Mouse (Mus musculus) heart, adult 8-10 months (tissue): ENCODE results near the gene Cyth2. TPM values are rescaled to one million over a fixed set of nuclear protein-coding genes. Genes with fewer than 3 reads are reported as not detected.

ENCODE experiments used
- DNase-seq: peaks from one replicate; pipeline ENCODE4 v3.0.0; 2022; ENCODE audit warnings: low spot score
- total RNA-seq, 4 experiments: library from RNA; stranded (reverse); gene quantifications; 2 replicates each; pipeline ENCODE4 v1.2.4; 2022

Cyth2 gene
- total RNA-seq, 4 experiments from 2014 or later: 54.0 to 65.5 (median 62.1) TPM

GRCm38 (mm10) chr7:45786136-45786578, 28.2 kb downstream of the Cyth2 start:
- DNase-seq: no peak

GRCm38 (mm10) chr7:45785388-45786135, 28.8 kb downstream of the Cyth2 start:
- no peak for DNase-seq

GRCm38 (mm10) chr7:45784524-45785372, 29.6 kb downstream of the Cyth2 start, which contains the start of gene Sult2b1:
Gene Sult2b1, minus strand, starts transcription at chr7:45784669.
- no peak for DNase-seq

- DNase-seq: no peak
These were observed 30.8 kb downstream of the Cyth2 start, which contains the start of gene Lmtk3 for GRCm38 (mm10) chr7:45783511-45784091. Gene Lmtk3, plus strand, starts transcription at chr7:45783738.

- DNase-seq: no peak
These were observed 32.1 kb downstream of the Cyth2 start for GRCm38 (mm10) chr7:45782271-45782670.

- no peak for DNase-seq
These were observed 35.2 kb downstream of the Cyth2 start for GRCm38 (mm10) chr7:45779081-45779641.

GRCm38 (mm10) chr7:45775237-45775636, 39.1 kb downstream of the Cyth2 start:
- no peak for DNase-seq

- DNase-seq: no peak
These were observed 43.3 kb downstream of the Cyth2 start for GRCm38 (mm10) chr7:45771101-45771500.

- DNase-seq: no peak
These were observed 43.8 kb downstream of the Cyth2 start for GRCm38 (mm10) chr7:45770427-45771082.

- no peak for DNase-seq
These were observed 46.9 kb downstream of the Cyth2 start for GRCm38 (mm10) chr7:45767500-45767899.

- no peak for DNase-seq
These were observed 47.6 kb downstream of the Cyth2 start for GRCm38 (mm10) chr7:45766764-45767163.

- DNase-seq: no peak
These were observed 48.4 kb downstream of the Cyth2 start for GRCm38 (mm10) chr7:45765995-45766394.

GRCm38 (mm10) chr7:45760151-45760550, 54.2 kb downstream of the Cyth2 start:
- no peak for DNase-seq

GRCm38 (mm10) chr7:45759400-45759799, 55.0 kb downstream of the Cyth2 start:
- DNase-seq: no peak

Other genes starting within 250 kb of the Cyth2 start
- 100 to 1,000 TPM; 295 to 316 (median 308) TPM for gene Bcat2, start 244.4 kb downstream of the Cyth2 start, total RNA-seq
- not detected for gene Fgf21, start 199.1 kb downstream of the Cyth2 start, total RNA-seq
- gene Fut1, start 197.3 kb downstream of the Cyth2 start, total RNA-seq: not detected
- gene Izumo1, start 192.8 kb downstream of the Cyth2 start, total RNA-seq: under 1 TPM; 0.20 to 0.53 (median 0.35) TPM
- 10 to 100 TPM; 17.8 to 27.2 (median 26.2) TPM for gene Rasip1, start 187.1 kb downstream of the Cyth2 start, total RNA-seq
- gene Mamstr, start 174.6 kb downstream of the Cyth2 start, total RNA-seq: 1 to 10 TPM; 2.0 to 5.9 (median 5.1) TPM
- gene Fut2, start 148.2 kb downstream of the Cyth2 start, total RNA-seq: 1 to 10 TPM in 1 of 4 experiments, under 1 TPM in 3; 0.19 to 1.5 (median 0.58) TPM
- under 1 TPM in 2 of 4 experiments, not detected in 2; 0.22 to 0.25 TPM for gene Ntn5, start 130.6 kb downstream of the Cyth2 start, total RNA-seq
- under 1 TPM in 3 of 4 experiments, not detected in 1; 0.16 to 0.25 (median 0.23) TPM for gene Sec1, start 120.2 kb downstream of the Cyth2 start, total RNA-seq
- gene Car11, start 114.7 kb downstream of the Cyth2 start, total RNA-seq: 1 to 10 TPM; 5.5 to 8.7 (median 8.1) TPM
- gene Dbp, start 109.5 kb downstream of the Cyth2 start, total RNA-seq: 100 to 1,000 TPM in 3 of 4 experiments, 10 to 100 TPM in 1; 72.2 to 183 (median 152) TPM
- gene Rpl18, start 99.1 kb downstream of the Cyth2 start, total RNA-seq: 100 to 1,000 TPM; 552 to 697 (median 598) TPM
- 10 to 100 TPM; 15.3 to 19.3 (median 18.4) TPM for gene Sphk2, start 96.6 kb downstream of the Cyth2 start, total RNA-seq
- under 1 TPM; 0.19 to 0.55 (median 0.44) TPM for gene Fam83e, start 93.4 kb downstream of the Cyth2 start, total RNA-seq
- not detected for gene Spaca4, start 88.8 kb downstream of the Cyth2 start, total RNA-seq
- under 1 TPM in 1 of 4 experiments, not detected in 3; 0.22 TPM for gene Lmtk3, start 30.8 kb downstream of the Cyth2 start, total RNA-seq
- gene Sult2b1, start 29.9 kb downstream of the Cyth2 start, total RNA-seq: not detected
- gene Kcnj14, start 10.2 kb upstream of the Cyth2 start, total RNA-seq: 1 to 10 TPM in 3 of 4 experiments, under 1 TPM in 1; 0.87 to 6.1 (median 3.1) TPM
- 10 to 100 TPM; 10.2 to 16.0 (median 13.6) TPM for gene Grwd1, start 16.4 kb upstream of the Cyth2 start, total RNA-seq
- 100 to 1,000 TPM; 115 to 134 (median 127) TPM for gene Kdelr1, start 58.2 kb upstream of the Cyth2 start, total RNA-seq
- gene Grin2d, start 63.8 kb upstream of the Cyth2 start, total RNA-seq: 1 to 10 TPM; 1.1 to 2.2 (median 1.3) TPM
- gene Syngr4, start 82.1 kb upstream of the Cyth2 start, total RNA-seq: not detected
- gene Tmem143, start 82.4 kb upstream of the Cyth2 start, total RNA-seq: 100 to 1,000 TPM; 115 to 143 (median 126) TPM
- 10 to 100 TPM; 17.3 to 24.6 (median 22.3) TPM for gene Emp3, start 106.8 kb upstream of the Cyth2 start, total RNA-seq
- gene Ccdc114, start 109.5 kb upstream of the Cyth2 start, total RNA-seq: 1 to 10 TPM in 3 of 4 experiments, under 1 TPM in 1; 0.66 to 1.4 (median 1.2) TPM
- not detected for gene Abcc6, start 215.7 kb upstream of the Cyth2 start, total RNA-seq
- gene Nomo1, start 219.1 kb upstream of the Cyth2 start, total RNA-seq: 100 to 1,000 TPM in 1 of 4 experiments, 10 to 100 TPM in 3; 87.3 to 107 (median 96.3) TPM